Mouse (Mus musculus) mature B cell (primary cell): ENCODE data around the gene Prima1.

Experiments
- in situ Hi-C: fragments of 300-500 bp; cut with MboI; formaldehyde crosslinking; loops from 2 replicates; pipeline ENCODE4 v1.14.3; 2019

The Prima1 gene

GRCm38 (mm10) chr12:103223671-103224070 is 18.3 kb downstream of the Prima1 start:
- in situ Hi-C loops, result no loop called here

- in situ Hi-C loops, result no loop called here
Observed at GRCm38 (mm10) chr12:103215877-103216610, 25.9 kb downstream of the Prima1 start.

- in situ Hi-C loops, result no loop called here
Observed at GRCm38 (mm10) chr12:103214797-103215196, 27.2 kb downstream of the Prima1 start.

GRCm38 (mm10) chr12:103214270-103214669 is 27.7 kb downstream of the Prima1 start:
- in situ Hi-C loops, result no loop called here

GRCm38 (mm10) chr12:103213591-103213990 is 28.4 kb downstream of the Prima1 start:
- in situ Hi-C loops, result no loop called here

- in situ Hi-C loops, result no loop called here
Observed at GRCm38 (mm10) chr12:103211078-103211477, 30.9 kb downstream of the Prima1 start.

GRCm38 (mm10) chr12:103209581-103209980 is 32.4 kb downstream of the Prima1 start:
- in situ Hi-C loops, result no loop called here

GRCm38 (mm10) chr12:103205561-103205960 is 36.4 kb downstream of the Prima1 start:
- in situ Hi-C loops, result no loop called here

GRCm38 (mm10) chr12:103202592-103203544 is 39.1 kb downstream of the Prima1 start:
- in situ Hi-C loops, result no loop called here

- in situ Hi-C loops, result no loop called here
Observed at GRCm38 (mm10) chr12:103192996-103193395, 49.0 kb downstream of the Prima1 start.

GRCm38 (mm10) chr12:103189771-103190170 is 52.2 kb downstream of the Prima1 start:
- in situ Hi-C loops, result no loop called here

- in situ Hi-C loops, result no loop called here
Observed at GRCm38 (mm10) chr12:103188223-103188622, 53.7 kb downstream of the Prima1 start.

- in situ Hi-C loops, result no loop called here
Observed at GRCm38 (mm10) chr12:103187020-103187419, 54.9 kb downstream of the Prima1 start.

- in situ Hi-C loops, result no loop called here
Observed at GRCm38 (mm10) chr12:103183057-103183456, 58.9 kb downstream of the Prima1 start.

GRCm38 (mm10) chr12:103168892-103169291 is 73.1 kb downstream of the Prima1 start:
- in situ Hi-C loops, result no loop called here

- in situ Hi-C loops, result no loop called here
Observed at GRCm38 (mm10) chr12:103164101-103165030, 77.6 kb downstream of the Prima1 start.

- in situ Hi-C loops, result no loop called here
Observed at GRCm38 (mm10) chr12:103163596-103163995, 78.4 kb downstream of the Prima1 start.

- in situ Hi-C loops, result no loop called here
Observed at GRCm38 (mm10) chr12:103160721-103161120, 81.2 kb downstream of the Prima1 start.

- in situ Hi-C loops, result no loop called here
Observed at GRCm38 (mm10) chr12:103159016-103159415, 82.9 kb downstream of the Prima1 start.

- in situ Hi-C loops, result no loop called here
Observed at GRCm38 (mm10) chr12:103157129-103157910, 84.6 kb downstream of the Prima1 start.

GRCm38 (mm10) chr12:103155406-103155805 is 86.5 kb downstream of the Prima1 start:
- in situ Hi-C loops, result no loop called here
